Mouse (Mus musculus) effector memory CD4-positive, alpha-beta T cell, adult 7 months (primary cell): ENCODE results near the gene Kif18a. TPM values are rescaled to one million over a fixed set of nuclear protein-coding genes. Genes with fewer than 3 reads are reported as not detected.

Experiments
- polyA plus RNA-seq: library from polyadenylated mRNA; unstranded; fragments of 100-300 nt; shearing (Covaris generic); gene quantifications from one replicate; pipeline ENCODE4 v1.2.1, GENCODE M21; 2017

Kif18a gene
- 5.8 TPM for polyA plus RNA-seq

DNA sequence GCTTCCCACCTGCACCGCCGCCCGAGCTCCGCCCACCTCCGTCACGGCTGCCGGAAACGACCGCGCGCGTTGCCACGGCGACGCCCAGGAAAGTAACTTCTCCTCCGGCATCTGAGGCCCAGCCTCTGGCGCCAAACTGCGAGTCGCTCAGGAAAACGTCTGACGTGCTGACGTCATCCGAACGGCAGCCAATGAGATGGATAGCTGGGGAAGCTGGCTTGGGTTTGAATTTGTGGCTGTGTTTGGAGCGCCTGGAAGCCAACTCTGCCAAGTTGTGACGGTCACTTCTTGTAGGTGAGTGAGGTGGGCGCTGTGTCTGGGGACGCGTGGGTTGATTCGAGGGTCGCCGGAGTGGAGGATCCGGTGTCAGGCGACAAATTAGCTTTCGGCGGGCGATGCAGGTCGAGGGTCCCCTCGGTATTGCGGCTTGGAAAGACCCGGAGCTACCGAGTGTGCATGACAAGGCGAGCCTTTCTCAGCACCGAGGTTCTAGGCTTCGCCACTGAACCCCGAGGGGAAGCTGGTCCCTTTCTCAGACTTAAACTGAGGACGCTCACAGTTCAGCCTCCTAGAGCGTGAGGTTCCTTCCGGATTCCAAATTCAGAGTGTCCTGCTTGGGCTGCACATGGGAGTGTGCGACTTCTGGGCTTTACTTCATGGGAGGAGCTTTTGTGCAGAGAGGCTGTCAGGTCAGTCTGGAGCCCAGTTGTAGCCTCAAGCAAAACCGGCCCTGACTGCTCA, at the start of gene Kif18a, which contains the start of gene Mettl15:
Gene Kif18a (plus strand): TSS at position 139 of the 741 bp plus-strand sequence.
Gene Mettl15 (minus strand): TSS at position 149 of the 741 bp plus-strand sequence.

Other genes with a start within 250 kb of the Kif18a start
- gene Mettl15, start within 50 bp of the Kif18a start, polyA plus RNA-seq, result 8.8 TPM